Mouse (Mus musculus) intestine, embryonic 14.5 days (tissue): ENCODE measurements at regions not wholly inside any gene's neighbourhood (a gene's known extent, or its start where the extent isn't known, plus 50 kb on each side); places are given as distances from the start of the nearest gene placed in this dataset.
A peak's percentile ranks its signal among the peaks of the same experiment; 100 is the strongest.

ENCODE experiments used
- ATAC-seq: fragments of 200-750 bp; cut with Nextera tagmentation; replicated peaks from 2 replicates; pipeline ENCODE4 v1.8.0; 2017; ENCODE audit warnings: low read depth, moderate number of reproducible peaks, moderate TSS enrichment, moderate library complexity; ENCODE audit not compliant: low FRiP score, low TSS enrichment
- DNase-seq: peaks from one replicate; pipeline ENCODE4 v3.0.0-alpha.2; 2018; ENCODE audit warnings: low spot score
- H3K27ac ChIP-seq: fragments of 300-500 bp; sonication (generic); 2 replicates; pipeline ENCODE4 v1.5.1; 2014; ENCODE audit warnings: low read depth, mild to moderate bottlenecking, control low read depth
- H3K27me3 ChIP-seq: fragments of 300-500 bp; sonication (generic); replicated peaks from 2 replicates; pipeline ENCODE4 v1.6.1; 2014; ENCODE audit warnings: low read length, control low read depth; ENCODE audit not compliant: control insufficient read depth, insufficient read depth
- H3K36me3 ChIP-seq: fragments of 300-500 bp; sonication (generic); 2 replicates; pipeline ENCODE4 v1.6.1; 2014; ENCODE audit warnings: low read length, control low read depth; ENCODE audit not compliant: control insufficient read depth, insufficient read depth
- H3K4me1 ChIP-seq: fragments of 300-500 bp; sonication (generic); replicated peaks from 2 replicates; pipeline ENCODE4 v1.6.1; 2014; ENCODE audit warnings: low read length, control low read depth, mixed read lengths; ENCODE audit not compliant: control insufficient read depth, insufficient read depth
- H3K4me2 ChIP-seq: fragments of 300-500 bp; sonication (generic); 2 replicates; pipeline ENCODE4 v1.6.1; 2014; ENCODE audit warnings: low read length
- H3K4me3 ChIP-seq: fragments of 300-500 bp; sonication (generic); 2 replicates; pipeline ENCODE4 v1.5.1; 2014; ENCODE audit warnings: low read depth, low read length, control low read depth, mixed read lengths
- H3K9ac ChIP-seq: fragments of 300-500 bp; sonication (generic); 2 replicates; pipeline ENCODE4 v1.6.1; 2014; ENCODE audit warnings: mild to moderate bottlenecking, low read length
- H3K9me3 ChIP-seq: fragments of 300-500 bp; sonication (generic); 2 replicates; pipeline ENCODE4 v1.6.1; 2016; ENCODE audit warnings: low read length, control low read depth; ENCODE audit not compliant: control insufficient read depth
- WGBS: fragments of 180-500 bp; shearing (Covaris S2); extraction: QIAGEN DNeasy Blood & Tissue Kit; methylation state at CpG from one replicate; pipeline ENCODE4 v1.1.7; 2014; 5-methylcytosine and 5-hydroxymethylcytosine counted together

DNA sequence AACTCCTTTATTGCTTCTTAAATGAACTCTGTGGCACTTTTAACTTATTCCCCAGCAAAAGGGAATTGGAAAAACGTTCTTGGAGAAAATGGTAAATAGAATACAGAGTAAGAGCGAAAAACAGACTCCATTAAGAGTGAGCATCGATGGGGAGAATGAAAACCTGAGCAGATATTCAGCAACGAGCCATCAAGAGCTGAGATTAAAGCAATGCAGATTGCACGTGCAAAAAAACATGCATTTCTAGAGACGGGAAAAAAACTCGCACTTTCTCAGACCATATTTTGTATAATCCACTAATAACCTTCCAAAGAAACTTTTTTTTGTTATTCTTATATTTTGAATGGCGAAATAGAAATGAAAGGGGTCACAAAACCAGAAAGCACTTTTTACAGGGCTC, 229.5 kb upstream of the Atp2b1 start:
- DNase-seq (no peak), ATAC-seq (no peak)
- peaks cover 10% of the 10 kb centered on the region for H3K4me1 ChIP-seq
- peak overlapping the region; percentile 12; the same call in 1 of the 2 replicates for H3K4me3 ChIP-seq
- 61% methylated on average over 8 of the region's 8 CpGs for WGBS
- H3K36me3 ChIP-seq: no peaks in the 10 kb centered on the region
- H3K9me3 ChIP-seq: no peaks in the 10 kb centered on the region
- H3K27ac ChIP-seq: peak overlapping the region; percentile 80; the same call in 1 of the 2 replicates
- H3K9ac ChIP-seq: no peak overlapping the region
- peak overlapping the region; percentile 47 for H3K4me2 ChIP-seq
- H3K27me3 ChIP-seq: no peaks in the 10 kb centered on the region

DNA sequence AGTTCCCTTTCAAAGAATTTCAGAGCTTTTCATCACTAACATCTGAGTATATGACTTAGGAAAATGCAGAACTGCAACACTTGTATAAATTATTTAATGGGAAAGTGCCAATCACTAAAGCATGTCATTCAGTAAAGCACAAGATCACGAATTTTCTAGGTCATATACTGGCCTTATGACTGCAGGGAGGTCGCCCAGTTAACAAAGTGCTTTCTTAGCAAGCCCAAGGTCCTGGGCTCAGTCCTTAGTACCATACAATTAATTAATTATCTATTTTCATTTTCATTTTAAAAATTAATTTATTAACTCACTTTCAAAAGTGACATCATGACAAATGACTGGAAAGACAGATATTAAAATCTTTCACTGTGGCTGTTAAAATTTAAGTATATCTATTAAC, 228.5 kb upstream of the Atp2b1 start:
- Histone ChIP-seq H3K4me1 (peaks cover 10% of the 10 kb centered on the region), H3K27me3 (no peaks in the 10 kb centered on the region), H3K27ac (no peak overlapping the region), H3K9ac (no peak overlapping the region), H3K4me2 (no peak overlapping the region), H3K4me3 (no peak overlapping the region), H3K9me3 (no peaks in the 10 kb centered on the region), H3K36me3 (no peaks in the 10 kb centered on the region)
- 78% methylated on average over 2 of the region's 2 CpGs for WGBS
- ATAC-seq: no peak
- no peak for DNase-seq

DNA sequence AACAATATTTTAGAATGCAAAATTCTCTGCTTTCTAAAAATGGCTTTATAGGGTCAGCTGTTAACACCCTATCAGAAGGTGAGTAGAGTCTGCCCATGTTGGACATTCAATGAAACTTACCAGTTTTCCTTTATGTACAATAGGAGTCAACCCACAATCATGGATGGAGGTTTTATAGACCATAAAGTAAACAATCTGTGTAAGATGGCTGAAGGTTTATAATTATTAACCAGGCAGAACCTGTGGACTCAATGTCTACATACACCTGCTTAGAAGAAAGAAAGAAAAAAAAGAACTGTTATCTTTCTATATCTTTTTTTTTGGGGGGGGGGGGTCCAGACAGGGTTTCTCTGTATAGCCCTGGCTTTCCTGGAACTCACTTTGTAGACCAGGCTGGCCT, 227.8 kb upstream of the Atp2b1 start:
- Histone ChIP-seq H3K36me3 (no peaks in the 10 kb centered on the region), H3K4me3 (no peak overlapping the region), H3K4me2 (no peak overlapping the region), H3K9ac (no peak overlapping the region), H3K27me3 (no peaks in the 10 kb centered on the region), H3K4me1 (peaks cover 10% of the 10 kb centered on the region), H3K27ac (no peak overlapping the region), H3K9me3 (no peaks in the 10 kb centered on the region)
- ATAC-seq (no peak; the same call in 1 of the 2 replicates), DNase-seq (no peak)

DNA sequence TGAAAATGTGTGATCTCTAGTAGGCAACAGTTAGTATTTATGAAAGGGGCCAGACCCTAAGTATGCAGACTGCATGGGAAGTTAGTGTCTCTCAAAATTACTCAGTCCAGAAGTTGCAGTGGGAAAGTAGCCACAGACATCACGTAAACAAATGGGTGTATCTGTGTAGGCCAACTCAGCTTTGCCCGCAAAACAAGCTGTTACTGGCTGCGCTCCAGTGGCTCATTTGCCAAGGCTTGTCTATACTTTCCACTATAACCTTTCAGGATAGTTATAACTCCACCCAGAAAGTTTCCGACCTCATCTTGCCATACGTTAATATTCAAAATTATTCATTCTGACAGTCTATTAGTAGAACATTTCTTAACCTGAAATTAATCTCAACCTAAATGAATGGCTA, 222.4 kb upstream of the Atp2b1 start:
- no peaks in the 10 kb centered on the region for H3K9me3 ChIP-seq
- no peaks in the 10 kb centered on the region for H3K27me3 ChIP-seq
- ATAC-seq (no peak), DNase-seq (no peak)
- no peaks in the 10 kb centered on the region for H3K36me3 ChIP-seq
- H3K9ac ChIP-seq: no peak overlapping the region
- no peak overlapping the region for H3K4me2 ChIP-seq
- WGBS: 74% methylated on average over 5 of the region's 5 CpGs
- no peaks in the 10 kb centered on the region for H3K4me1 ChIP-seq
- H3K4me3 ChIP-seq: no peak overlapping the region
- H3K27ac ChIP-seq: no peak overlapping the region

DNA sequence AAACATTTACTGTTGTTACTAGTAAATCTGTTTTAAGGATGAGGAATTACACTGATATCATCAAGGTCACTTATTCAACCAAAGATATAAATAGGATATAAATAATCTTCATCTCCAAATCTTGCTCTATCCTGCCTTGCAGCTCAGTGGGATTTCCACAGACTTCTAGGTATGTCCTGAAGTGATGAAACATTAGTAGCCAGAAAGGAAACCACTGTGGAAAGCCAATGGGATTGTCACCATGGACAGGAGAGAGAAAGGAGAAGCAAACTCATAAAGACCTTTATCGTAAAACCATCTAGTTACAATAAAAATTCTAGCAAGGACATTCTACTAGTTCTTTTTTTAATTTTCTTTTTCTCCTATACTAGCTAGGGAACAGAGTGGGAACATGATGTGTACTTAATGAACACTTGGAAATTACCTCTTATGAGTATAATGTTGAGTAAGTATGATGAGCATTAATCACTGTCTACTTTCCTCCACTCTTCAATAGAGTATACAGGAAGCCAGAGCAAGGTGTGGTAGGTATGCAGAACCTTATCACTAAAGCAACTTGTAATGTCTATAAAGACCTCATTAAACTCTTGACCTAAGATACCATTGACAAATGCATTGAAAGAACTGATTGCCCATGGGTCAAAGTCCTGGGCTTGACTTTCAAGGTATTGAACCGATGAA, 219.4 kb upstream of the Atp2b1 start:
- H3K36me3 ChIP-seq: no peaks in the 10 kb centered on the region
- H3K9ac ChIP-seq: no peak overlapping the region
- H3K27me3 ChIP-seq: no peaks in the 10 kb centered on the region
- ATAC-seq (peak; percentile 89), DNase-seq (no peak)
- WGBS: 80% methylated on average over 2 of the region's 2 CpGs
- no peak overlapping the region for H3K4me3 ChIP-seq
- no peak overlapping the region for H3K27ac ChIP-seq
- H3K4me1 ChIP-seq: no peaks in the 10 kb centered on the region
- no peak overlapping the region for H3K4me2 ChIP-seq
- no peaks in the 10 kb centered on the region for H3K9me3 ChIP-seq

DNA sequence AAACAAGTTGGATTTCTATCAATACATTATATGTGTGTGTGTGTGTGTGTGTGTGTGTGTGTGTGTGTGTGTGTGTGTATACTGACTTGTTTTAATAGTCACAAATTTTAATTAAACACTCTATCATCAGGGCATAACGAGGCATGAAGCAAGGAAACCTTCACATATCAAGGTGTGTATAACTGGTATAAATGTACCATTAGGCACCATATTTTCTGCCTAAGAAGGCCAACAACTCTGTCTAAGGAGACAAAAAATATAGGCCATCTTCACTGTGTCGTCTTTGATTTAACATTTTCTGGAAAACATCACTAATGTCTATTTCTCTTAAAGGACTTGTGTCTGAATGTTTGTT, 218.9 kb upstream of the Atp2b1 start:
- no peak for DNase-seq
- Histone ChIP-seq H3K27ac (no peak overlapping the region), H3K4me2 (no peak overlapping the region), H3K4me1 (no peaks in the 10 kb centered on the region), H3K9me3 (no peaks in the 10 kb centered on the region), H3K4me3 (no peak overlapping the region), H3K9ac (no peak overlapping the region), H3K27me3 (no peaks in the 10 kb centered on the region), H3K36me3 (no peaks in the 10 kb centered on the region)
- 82% methylated on average over 2 of the region's 2 CpGs for WGBS
- peak; percentile 15; the same call in 1 of the 2 replicates for ATAC-seq

DNA sequence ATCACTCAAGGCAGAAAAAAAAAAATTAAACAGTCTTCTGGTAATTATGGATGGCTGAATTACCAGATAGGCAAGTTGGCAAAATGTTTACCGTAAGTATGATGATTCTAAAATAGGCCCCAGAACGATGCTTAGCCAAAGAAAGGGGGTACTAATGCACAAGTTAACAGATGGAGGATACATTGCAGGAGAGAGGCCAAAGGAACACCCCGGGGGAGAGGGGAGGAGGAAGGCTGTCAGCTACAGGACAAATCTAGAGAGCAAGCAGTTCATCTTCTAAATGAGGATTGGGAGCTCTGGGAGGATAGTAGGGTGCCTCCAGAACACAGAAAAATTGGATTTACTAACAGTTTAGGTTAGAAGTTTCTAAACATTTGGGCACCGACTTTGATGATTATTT, 216.3 kb upstream of the Atp2b1 start:
- DNase-seq: no peak
- H3K27ac ChIP-seq: no peak overlapping the region
- no peak overlapping the region for H3K4me2 ChIP-seq
- no peak overlapping the region for H3K9ac ChIP-seq
- H3K36me3 ChIP-seq: no peaks in the 10 kb centered on the region
- ATAC-seq: no peak
- H3K4me3 ChIP-seq: no peak overlapping the region
- H3K27me3 ChIP-seq: no peaks in the 10 kb centered on the region
- 66% methylated on average over 4 of the region's 4 CpGs for WGBS
- H3K4me1 ChIP-seq: no peaks in the 10 kb centered on the region
- H3K9me3 ChIP-seq: no peaks in the 10 kb centered on the region

DNA sequence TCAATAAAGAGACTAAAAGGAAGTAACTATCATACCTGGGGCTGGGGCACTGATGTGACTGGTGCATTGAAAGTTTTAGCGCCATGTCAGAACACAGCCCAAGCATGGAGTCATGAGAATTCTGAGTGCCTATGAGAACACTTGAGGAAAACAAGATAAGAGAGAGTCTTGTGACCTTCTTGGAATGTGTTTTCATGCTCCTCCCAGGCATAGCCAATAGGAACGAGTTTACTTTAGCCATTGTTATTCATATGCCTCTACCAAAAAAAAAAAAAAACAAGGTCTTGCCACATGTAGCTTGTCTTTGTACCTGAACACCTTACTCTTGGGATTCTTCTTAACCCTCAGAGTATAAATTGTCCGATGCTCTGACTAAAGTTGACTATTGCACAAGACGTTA, 214.6 kb upstream of the Atp2b1 start:
- Histone ChIP-seq H3K27me3 (no peaks in the 10 kb centered on the region), H3K4me3 (no peak overlapping the region), H3K4me2 (no peak overlapping the region), H3K9me3 (no peaks in the 10 kb centered on the region), H3K4me1 (no peaks in the 10 kb centered on the region), H3K27ac (no peak overlapping the region), H3K9ac (no peak overlapping the region), H3K36me3 (no peaks in the 10 kb centered on the region)
- DNase-seq (no peak), ATAC-seq (no peak)
- WGBS: 91% methylated on average over 4 of the region's 4 CpGs

DNA sequence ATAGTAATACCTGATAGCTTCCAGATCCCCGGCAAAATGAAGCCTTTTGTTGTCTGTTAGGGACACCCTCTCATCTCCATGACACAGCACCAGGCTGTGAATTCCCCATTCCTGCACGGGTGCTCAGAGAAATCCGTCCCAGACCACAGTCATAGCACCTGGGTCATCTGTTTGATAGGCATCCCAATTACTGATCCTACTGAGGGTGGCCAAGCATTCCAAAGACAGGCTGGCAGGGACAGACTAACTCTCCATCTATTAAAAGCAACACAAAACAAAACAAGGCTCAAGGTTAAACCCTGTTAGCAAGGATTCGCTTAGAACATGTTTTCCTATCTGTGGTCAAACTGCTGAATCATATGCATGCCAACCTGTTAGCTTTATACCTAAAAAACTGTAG, 213.8 kb upstream of the Atp2b1 start:
- Histone ChIP-seq H3K9ac (no peak overlapping the region), H3K9me3 (no peaks in the 10 kb centered on the region), H3K4me3 (no peak overlapping the region), H3K36me3 (no peaks in the 10 kb centered on the region), H3K4me1 (no peaks in the 10 kb centered on the region), H3K27me3 (no peaks in the 10 kb centered on the region), H3K4me2 (no peak overlapping the region), H3K27ac (no peak overlapping the region)
- ATAC-seq (no peak), DNase-seq (no peak)
- 63% methylated on average over 4 of the region's 4 CpGs for WGBS
